Mouse (Mus musculus): ENCODE results near the gene Raph1. TPM values are rescaled to one million over a fixed set of nuclear protein-coding genes. Genes with fewer than 3 reads are reported as not detected.

Raph1 gene
- polyA plus RNA-seq, 1 experiment from 2014 or later: 30.8 TPM

DNA sequence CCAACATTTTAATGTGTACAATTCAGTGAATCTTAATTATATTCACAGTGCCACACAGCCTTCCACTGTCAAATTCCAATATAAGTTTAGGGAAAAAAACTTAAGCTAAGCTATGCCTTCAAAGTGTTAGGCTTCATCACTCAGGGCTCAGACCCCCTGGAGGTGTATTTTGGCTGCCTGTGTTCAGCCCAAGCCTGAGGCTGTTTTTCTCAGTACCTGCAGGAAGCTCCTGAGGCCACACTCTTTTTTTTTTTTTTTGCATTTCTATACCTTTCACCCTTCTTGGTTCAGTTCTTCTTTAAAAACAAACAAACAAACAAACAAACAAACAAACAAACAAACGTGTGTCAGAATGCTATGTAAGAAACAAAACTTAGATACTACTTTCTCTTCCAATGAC is 23.2 kb downstream of the Raph1 start:
- no peak for ATAC-seq (ENCODE audit: insufficient read depth, low FRiP score, low read depth)
- Histone ChIP-seq H3K36me3 (peaks cover 6% of the 10 kb centered on the region), H3K27me3 (replicated peaks) (no peaks in the 10 kb centered on the region), H3K4me1 (no peaks in the 10 kb centered on the region), H3K9me3 (no peaks in the 10 kb centered on the region), H3K4me2 (no peak overlapping the region), H3K27ac (no peak overlapping the region), H3K9ac (no peak overlapping the region), H3K4me3 (replicated peaks) (no peak overlapping the region)
- 36% methylated on average over 1 of the region's 1 CpGs for WGBS

DNA sequence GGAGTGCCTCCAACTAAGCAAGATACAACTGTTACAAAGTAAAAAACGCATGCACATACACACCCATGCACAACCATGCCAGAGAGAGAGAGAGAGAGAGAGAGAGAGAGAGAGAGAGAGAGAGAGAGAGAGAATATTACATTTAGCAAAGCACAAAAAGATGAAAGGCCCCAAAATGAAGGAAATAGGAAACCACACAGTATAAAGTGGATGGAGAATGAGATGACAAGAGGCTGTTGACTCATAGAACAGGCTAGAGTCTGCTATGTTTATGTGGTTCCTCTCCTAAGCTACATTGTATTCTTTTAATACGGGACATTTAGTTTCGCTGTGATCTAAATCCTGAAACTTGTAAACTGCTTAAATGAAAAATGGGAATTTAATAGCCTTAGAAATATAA is 27.6 kb downstream of the Raph1 start:
- Histone ChIP-seq H3K4me1 (no peaks in the 10 kb centered on the region), H3K9me3 (no peaks in the 10 kb centered on the region), H3K27ac (no peak overlapping the region), H3K36me3 (no peaks in the 10 kb centered on the region), H3K4me2 (no peak overlapping the region), H3K9ac (no peak overlapping the region), H3K27me3 (replicated peaks) (no peaks in the 10 kb centered on the region), H3K4me3 (replicated peaks) (no peak overlapping the region)
- WGBS: 74% methylated on average over 3 of the region's 3 CpGs
- ATAC-seq (ENCODE audit: insufficient read depth, low FRiP score, low read depth): no peak

GRCm38 (mm10) chr1:60534932-60535331 is 32.0 kb downstream of the Raph1 start:
- 86% methylated on average over 2 of the region's 2 CpGs for WGBS
- Histone ChIP-seq H3K4me1 (no peaks in the 10 kb centered on the region), H3K27me3 (replicated peaks) (no peaks in the 10 kb centered on the region), H3K4me2 (no peak overlapping the region), H3K9ac (no peak overlapping the region), H3K27ac (no peak overlapping the region), H3K36me3 (no peaks in the 10 kb centered on the region), H3K9me3 (no peaks in the 10 kb centered on the region), H3K4me3 (replicated peaks) (no peak overlapping the region)
- ATAC-seq (ENCODE audit: insufficient read depth, low FRiP score, low read depth): no peak

DNA sequence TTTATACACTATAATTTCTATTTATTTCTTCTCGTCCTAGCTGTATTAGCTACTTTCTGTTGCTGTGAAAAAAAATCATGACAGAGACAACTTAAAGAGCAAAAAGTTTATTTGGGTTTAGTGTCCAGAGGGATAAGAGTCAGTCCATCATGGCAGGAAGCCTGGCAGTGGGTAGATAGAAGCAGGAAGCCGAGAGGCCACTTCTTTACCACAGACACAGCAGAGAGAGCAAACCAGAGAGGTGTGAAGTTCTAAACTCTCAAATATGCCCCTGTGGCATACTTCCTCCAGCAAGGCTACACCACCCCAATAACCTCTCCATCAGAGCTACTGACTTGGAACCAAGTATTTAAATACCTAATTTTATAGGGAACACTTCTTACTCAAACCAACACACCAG is 36.3 kb downstream of the Raph1 start:
- H3K27ac ChIP-seq: no peak overlapping the region
- 77% methylated on average over 2 of the region's 2 CpGs for WGBS
- H3K4me3 ChIP-seq (replicated peaks): no peak overlapping the region
- ATAC-seq (ENCODE audit: insufficient read depth, low FRiP score, low read depth): no peak
- H3K27me3 ChIP-seq (replicated peaks): no peaks in the 10 kb centered on the region
- H3K4me1 ChIP-seq: no peaks in the 10 kb centered on the region
- H3K36me3 ChIP-seq: 0 out of 2 replicates have a peak, but pooled peaks cover 4% of the 10 kb centered on the region
- no peak overlapping the region for H3K9ac ChIP-seq
- no peak overlapping the region for H3K4me2 ChIP-seq
- H3K9me3 ChIP-seq: no peaks in the 10 kb centered on the region

- H3K9me3 ChIP-seq: no peaks in the 10 kb centered on the region
- H3K9ac ChIP-seq: no peak overlapping the region
- no peaks in the 10 kb centered on the region for H3K4me1 ChIP-seq
- WGBS: 90% methylated on average over 6 of the region's 6 CpGs
- ATAC-seq (ENCODE audit: insufficient read depth, low FRiP score, low read depth): no peak
- H3K4me2 ChIP-seq: no peak overlapping the region
- H3K4me3 ChIP-seq (replicated peaks): no peak overlapping the region
- 0 out of 2 replicates have a peak, but pooled peaks cover 4% of the 10 kb centered on the region for H3K36me3 ChIP-seq
- H3K27ac ChIP-seq: no peak overlapping the region
- no peaks in the 10 kb centered on the region for H3K27me3 ChIP-seq (replicated peaks)
Observed at GRCm38 (mm10) chr1:60530107-60530506, 36.8 kb downstream of the Raph1 start.

- H3K27ac ChIP-seq: no peak overlapping the region
- H3K4me2 ChIP-seq: no peak overlapping the region
- H3K27me3 ChIP-seq (replicated peaks): no peaks in the 10 kb centered on the region
- H3K36me3 ChIP-seq: no peaks in the 10 kb centered on the region
- no peak overlapping the region for H3K9ac ChIP-seq
- H3K9me3 ChIP-seq: no peaks in the 10 kb centered on the region
- ATAC-seq (ENCODE audit: insufficient read depth, low FRiP score, low read depth): no peak
- H3K4me1 ChIP-seq: no peaks in the 10 kb centered on the region
- 47% methylated on average over 2 of the region's 2 CpGs for WGBS
- H3K4me3 ChIP-seq (replicated peaks): no peak overlapping the region
Observed at GRCm38 (mm10) chr1:60510584-60510983, 56.3 kb downstream of the Raph1 start.

GRCm38 (mm10) chr1:60503456-60503855 is 63.4 kb downstream of the Raph1 start:
- H3K4me1 ChIP-seq: no peaks in the 10 kb centered on the region
- no peak overlapping the region for H3K27ac ChIP-seq
- H3K27me3 ChIP-seq (replicated peaks): no peaks in the 10 kb centered on the region
- H3K4me2 ChIP-seq: no peak overlapping the region
- no peaks in the 10 kb centered on the region for H3K9me3 ChIP-seq
- WGBS: 62% methylated on average over 5 of the region's 5 CpGs
- H3K4me3 ChIP-seq (replicated peaks): no peak overlapping the region
- no peak for ATAC-seq (ENCODE audit: insufficient read depth, low FRiP score, low read depth)
- 0 out of 2 replicates have a peak, but pooled peaks cover 4% of the 10 kb centered on the region for H3K36me3 ChIP-seq
- no peak overlapping the region for H3K9ac ChIP-seq

- Histone ChIP-seq H3K4me2 (no peak overlapping the region), H3K36me3 (peaks cover 26% of the 10 kb centered on the region; the same call in 1 of the 2 replicates), H3K4me3 (replicated peaks) (no peak overlapping the region), H3K27ac (no peak overlapping the region), H3K9ac (no peak overlapping the region), H3K27me3 (replicated peaks) (no peaks in the 10 kb centered on the region), H3K4me1 (no peaks in the 10 kb centered on the region), H3K9me3 (no peaks in the 10 kb centered on the region)
- ATAC-seq (ENCODE audit: insufficient read depth, low FRiP score, low read depth): no peak
- WGBS: 80% methylated on average over 6 of the region's 6 CpGs
Observed at GRCm38 (mm10) chr1:60493421-60493820, 73.5 kb downstream of the Raph1 start.

DNA sequence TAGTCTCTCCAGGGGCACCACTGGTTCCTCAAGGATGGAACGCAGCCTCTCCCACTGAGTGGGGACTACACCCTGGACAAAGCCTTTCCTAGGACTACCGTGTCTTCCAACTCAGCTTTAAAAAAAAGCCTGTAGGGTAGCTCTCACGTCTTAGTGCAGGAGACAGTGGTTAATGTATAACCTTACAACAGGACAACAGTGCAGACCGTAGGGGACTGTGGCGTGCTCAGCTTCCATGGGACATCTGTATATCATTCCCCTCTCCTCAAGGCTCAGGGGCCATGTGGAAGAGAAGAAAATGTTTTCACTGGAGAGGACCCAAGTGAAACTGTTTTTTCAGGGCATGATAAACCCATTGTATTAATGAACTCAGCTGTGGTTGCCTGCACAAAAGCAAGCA is 74.5 kb downstream of the Raph1 start:
- H3K4me1 ChIP-seq: no peaks in the 10 kb centered on the region
- no peak overlapping the region for H3K4me3 ChIP-seq (replicated peaks)
- 68% methylated on average over 5 of the region's 5 CpGs for WGBS
- no peak overlapping the region for H3K9ac ChIP-seq
- peaks cover 27% of the 10 kb centered on the region; the same call in 1 of the 2 replicates for H3K36me3 ChIP-seq
- no peak overlapping the region for H3K27ac ChIP-seq
- H3K27me3 ChIP-seq (replicated peaks): no peaks in the 10 kb centered on the region
- H3K9me3 ChIP-seq: no peaks in the 10 kb centered on the region
- ATAC-seq (ENCODE audit: insufficient read depth, low FRiP score, low read depth): no peak
- H3K4me2 ChIP-seq: no peak overlapping the region

DNA sequence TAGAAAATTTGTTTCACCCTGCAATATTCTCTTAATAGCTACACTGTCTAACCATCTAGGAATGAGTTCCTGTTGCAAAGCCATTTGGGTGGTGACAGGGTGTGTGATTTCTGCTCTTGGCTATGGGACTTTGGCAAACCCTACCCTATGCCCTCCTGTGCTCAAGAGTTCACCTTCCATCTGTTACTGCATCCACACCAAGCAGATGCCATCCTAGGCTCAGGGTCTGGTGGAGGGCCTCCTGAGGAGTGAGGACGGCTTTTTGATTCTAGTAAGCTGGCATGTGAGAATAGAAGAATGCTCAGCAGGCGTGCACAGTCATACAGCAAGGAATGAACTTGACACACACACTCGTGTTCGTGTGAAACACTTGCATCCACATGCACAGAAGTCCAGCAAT is 76.4 kb downstream of the Raph1 start:
- 77% methylated on average over 4 of the region's 4 CpGs for WGBS
- no peak overlapping the region for H3K9ac ChIP-seq
- H3K4me3 ChIP-seq (replicated peaks): no peak overlapping the region
- H3K27me3 ChIP-seq (replicated peaks): no peaks in the 10 kb centered on the region
- H3K9me3 ChIP-seq: no peaks in the 10 kb centered on the region
- H3K27ac ChIP-seq: no peak overlapping the region
- no peak overlapping the region for H3K4me2 ChIP-seq
- H3K36me3 ChIP-seq: peaks cover 20% of the 10 kb centered on the region; the same call in 1 of the 2 replicates
- no peaks in the 10 kb centered on the region for H3K4me1 ChIP-seq
- no peak for ATAC-seq (ENCODE audit: insufficient read depth, low FRiP score, low read depth)

DNA sequence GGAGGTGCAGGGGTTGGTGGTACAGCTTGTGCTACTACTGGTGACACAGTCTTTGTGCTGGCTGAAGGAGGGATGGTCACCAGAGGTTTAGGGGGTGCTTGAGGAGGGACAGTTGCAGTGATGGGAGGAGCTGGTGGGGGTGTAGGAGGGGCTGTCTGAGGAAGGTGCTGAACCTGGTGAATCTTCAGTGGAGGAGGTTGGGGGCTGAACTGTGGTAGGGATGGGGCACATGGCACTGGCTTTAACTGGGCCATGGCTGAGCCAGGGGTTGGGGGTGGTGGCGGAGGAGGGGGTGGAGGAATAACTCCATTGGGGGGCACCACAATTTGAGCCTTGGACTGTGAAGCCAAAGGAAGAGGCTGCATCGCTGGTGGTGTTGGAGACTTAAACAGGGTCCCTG is 77.2 kb downstream of the Raph1 start:
- 86% methylated on average over 2 of the region's 2 CpGs for WGBS
- ATAC-seq (ENCODE audit: insufficient read depth, low FRiP score, low read depth): no peak

GRCm38 (mm10) chr1:60488635-60489034 is 78.3 kb downstream of the Raph1 start:
- no peaks in the 10 kb centered on the region for H3K9me3 ChIP-seq
- H3K27me3 ChIP-seq (replicated peaks): no peaks in the 10 kb centered on the region
- no peak overlapping the region for H3K27ac ChIP-seq
- H3K4me1 ChIP-seq: no peaks in the 10 kb centered on the region
- H3K4me3 ChIP-seq (replicated peaks): no peak overlapping the region
- H3K9ac ChIP-seq: no peak overlapping the region
- 85% methylated on average over 8 of the region's 8 CpGs for WGBS
- H3K36me3 ChIP-seq: peaks cover 20% of the 10 kb centered on the region; the same call in 1 of the 2 replicates
- H3K4me2 ChIP-seq: no peak overlapping the region
- ATAC-seq (ENCODE audit: insufficient read depth, low FRiP score, low read depth): no peak

More for the DNA sequence above, 77.2 kb downstream of the Raph1 start:
- Histone ChIP-seq H3K4me1 (no peaks in the 10 kb centered on the region), H3K4me2 (no peak overlapping the region), H3K36me3 (peaks cover 20% of the 10 kb centered on the region; the same call in 1 of the 2 replicates), H3K9ac (no peak overlapping the region), H3K27ac (no peak overlapping the region), H3K9me3 (no peaks in the 10 kb centered on the region), H3K4me3 (replicated peaks) (no peak overlapping the region), H3K27me3 (replicated peaks) (no peaks in the 10 kb centered on the region)

- H3K27me3 ChIP-seq (replicated peaks): no peaks in the 10 kb centered on the region
- no peak overlapping the region for H3K9ac ChIP-seq
- no peak for ATAC-seq (ENCODE audit: insufficient read depth, low FRiP score, low read depth)
- H3K36me3 ChIP-seq: peaks cover 14% of the 10 kb centered on the region; the same call in 1 of the 2 replicates
- H3K4me1 ChIP-seq: no peaks in the 10 kb centered on the region
- 85% methylated on average over 3 of the region's 3 CpGs for WGBS
- no peak overlapping the region for H3K4me2 ChIP-seq
- no peaks in the 10 kb centered on the region for H3K9me3 ChIP-seq
- H3K4me3 ChIP-seq (replicated peaks): no peak overlapping the region
- H3K27ac ChIP-seq: no peak overlapping the region
Observed at GRCm38 (mm10) chr1:60485649-60486048, 81.3 kb downstream of the Raph1 start.

All from stomach, embryonic 15.5 days (tissue).